Mouse (Mus musculus): ENCODE data around the gene Mtf2. TPM values are rescaled to one million over a fixed set of nuclear protein-coding genes. Genes with fewer than 3 reads are reported as not detected.
A peak's percentile ranks its signal among the peaks of the same experiment; 100 is the strongest.
"Not testable (repeated sequence)": the region's sequence is repeated elsewhere in the genome, so short reads cannot be mapped to it uniquely, and the experiment has no call there.

Mtf2 gene
- polyA plus RNA-seq (2015; fragmentation: Nextera tagmentation; extraction: Ambion mirVana): 83.8 and 132 TPM in 2 replicates

DNA sequence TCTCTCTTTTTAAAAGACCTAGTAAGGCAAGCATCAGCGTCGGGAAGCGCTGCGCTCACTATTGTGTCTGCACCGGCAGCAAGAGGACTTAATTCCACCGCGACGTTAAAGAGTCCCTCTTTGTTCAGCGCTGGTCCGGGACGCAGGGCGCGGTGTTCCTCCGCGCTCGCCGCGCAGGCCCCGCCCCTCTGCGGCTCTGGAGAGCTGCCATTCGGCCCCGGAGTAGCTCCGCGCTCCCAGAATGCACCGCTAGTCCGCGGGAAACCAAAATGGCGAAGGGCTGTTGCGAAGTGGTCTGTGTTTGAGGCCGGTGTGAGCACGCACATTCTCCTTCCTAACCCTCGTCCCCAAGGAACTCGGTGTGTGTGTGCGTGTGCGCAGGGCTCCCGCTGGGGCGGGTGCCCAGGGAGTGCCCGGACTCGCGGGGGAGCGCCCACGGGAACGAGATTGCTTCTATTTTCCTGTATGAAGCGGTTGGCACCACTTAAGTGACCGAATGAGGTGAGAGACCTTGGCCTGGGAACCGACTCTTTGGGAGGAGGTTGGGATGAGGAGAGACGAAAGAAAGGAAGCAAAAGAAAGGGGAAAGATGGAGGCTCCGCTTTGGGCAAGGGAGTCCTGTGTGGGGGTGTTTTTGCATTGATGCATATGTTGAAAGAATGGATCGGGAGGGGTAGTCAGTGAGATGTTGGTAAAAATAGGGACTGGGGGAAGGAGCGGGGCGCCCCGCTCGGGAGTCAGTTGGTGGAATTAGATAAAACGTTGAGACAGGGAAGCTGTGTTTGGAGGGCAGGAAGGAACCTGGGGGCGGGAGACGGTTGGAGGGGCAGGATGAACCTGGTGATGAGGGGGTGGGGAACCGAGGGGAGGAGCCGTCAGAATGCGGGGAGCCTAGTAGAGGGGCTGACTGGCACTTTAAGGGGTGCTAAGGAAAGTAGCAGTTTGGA lies at the start of gene Mtf2:
Gene Mtf2 (plus strand): TSS at position 210 of the 947 bp plus-strand sequence.
- H3K27me3 ChIP-seq (replicated peaks): no peaks in the 10 kb centered on the region
- under 1% methylated on average over 59 of the region's 59 CpGs for WGBS
- peak within 1 kb of the TSS; percentile 92 for H3K4me3 ChIP-seq (replicated peaks)

DNA sequence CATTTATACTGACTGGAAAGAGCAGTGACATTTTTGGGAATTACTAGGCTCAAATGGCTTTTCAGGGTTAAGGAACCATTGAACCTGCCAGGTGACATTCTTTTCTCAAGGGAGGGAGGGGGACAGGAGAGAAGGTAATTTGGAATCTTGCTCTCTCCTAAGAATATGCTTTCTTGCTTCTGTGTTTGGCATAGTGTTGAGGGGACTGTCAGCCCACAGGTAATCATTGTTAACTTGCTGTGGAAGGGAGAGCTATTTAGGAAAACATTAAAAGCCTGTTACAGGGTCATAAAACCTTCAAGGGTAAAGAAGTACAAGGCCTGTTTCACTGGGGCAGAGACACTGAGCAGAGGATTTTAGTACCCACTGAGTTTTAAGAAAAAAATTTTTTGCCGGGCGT lies 48.2 kb upstream of the Mtf2 start:
- ATAC-seq (ENCODE audit: low FRiP score): no peak
- Histone ChIP-seq H3K4me3 (replicated peaks) (no peak overlapping the region), H3K27ac (replicated peaks) (no peak overlapping the region), H3K36me3 (no peaks in the 10 kb centered on the region), H3K27me3 (replicated peaks) (no peaks in the 10 kb centered on the region), H3K9me3 (replicated peaks) (no peaks in the 10 kb centered on the region), H3K4me1 (no peaks in the 10 kb centered on the region), H3K9ac (replicated peaks) (no peak overlapping the region), H3K4me2 (no peak overlapping the region)
- 91% methylated on average over 2 of the region's 2 CpGs for WGBS

More for the DNA sequence above, at the start of gene Mtf2:
- Histone ChIP-seq H3K27ac (replicated peaks) (peak within 1 kb of the TSS; percentile 98), H3K36me3 (peaks cover 14% of the 10 kb centered on the region), H3K9me3 (replicated peaks) (no peaks in the 10 kb centered on the region), H3K9ac (replicated peaks) (peak within 1 kb of the TSS; percentile 100), H3K4me2 (peak within 1 kb of the TSS; percentile 63), H3K4me1 (peaks cover 15% of the 10 kb centered on the region)
- ATAC-seq (ENCODE audit: low FRiP score): peak; percentile 94

DNA sequence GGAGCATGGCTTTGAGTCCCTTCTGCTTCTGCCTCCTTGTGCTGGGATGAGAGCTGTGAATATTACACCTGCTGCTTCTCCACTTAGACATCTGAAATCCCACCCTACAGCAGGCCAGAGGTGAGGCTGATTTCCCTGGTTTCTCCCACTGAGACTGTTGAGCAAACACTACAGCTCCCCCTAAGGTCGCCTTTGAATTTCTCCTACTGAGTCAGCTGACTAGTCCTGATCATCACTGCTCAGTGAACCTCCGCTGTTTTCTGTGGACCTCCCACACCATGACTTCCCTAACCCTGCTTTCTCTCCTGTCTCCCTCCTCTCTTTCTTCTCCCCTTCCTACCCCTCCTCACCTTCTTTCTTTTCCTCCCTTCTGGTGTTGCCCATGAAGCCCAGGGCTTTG lies 46.1 kb upstream of the Mtf2 start:
- Histone ChIP-seq H3K4me2 (no peak overlapping the region), H3K9me3 (replicated peaks) (no peaks in the 10 kb centered on the region), H3K4me1 (no peaks in the 10 kb centered on the region), H3K9ac (replicated peaks) (no peak overlapping the region), H3K27me3 (replicated peaks) (no peaks in the 10 kb centered on the region), H3K4me3 (replicated peaks) (no peak overlapping the region), H3K27ac (replicated peaks) (no peak overlapping the region), H3K36me3 (no peaks in the 10 kb centered on the region)
- no peak for ATAC-seq (ENCODE audit: low FRiP score)
- 22% methylated on average over 2 of the region's 2 CpGs for WGBS

DNA sequence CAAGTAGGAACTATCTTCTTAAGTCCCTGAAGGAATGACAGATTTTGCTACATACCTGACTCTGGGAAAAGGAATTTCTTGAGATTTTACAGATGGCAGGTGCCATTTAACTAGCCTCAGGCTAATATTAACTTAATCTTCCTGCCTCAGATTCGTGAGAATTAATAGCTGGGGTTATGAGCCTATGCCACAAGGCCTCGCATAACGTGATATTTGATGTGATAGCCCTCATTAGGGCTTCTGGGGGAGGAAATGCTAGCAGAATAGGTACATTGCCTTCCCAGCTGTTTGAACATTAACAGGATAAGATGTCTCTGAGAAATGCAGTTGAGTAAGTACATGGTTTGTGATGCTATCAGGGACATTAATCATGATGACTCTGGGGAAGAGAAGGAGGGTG lies 44.1 kb upstream of the Mtf2 start:
- WGBS: 73% methylated on average over 3 of the region's 3 CpGs
- H3K4me3 ChIP-seq (replicated peaks): no peak overlapping the region
- no peak overlapping the region for H3K27ac ChIP-seq (replicated peaks)
- H3K9me3 ChIP-seq (replicated peaks): no peaks in the 10 kb centered on the region
- no peaks in the 10 kb centered on the region for H3K36me3 ChIP-seq
- H3K4me2 ChIP-seq: no peak overlapping the region
- no peaks in the 10 kb centered on the region for H3K4me1 ChIP-seq
- ATAC-seq (ENCODE audit: low FRiP score): no peak
- H3K27me3 ChIP-seq (replicated peaks): no peaks in the 10 kb centered on the region
- H3K9ac ChIP-seq (replicated peaks): no peak overlapping the region

DNA sequence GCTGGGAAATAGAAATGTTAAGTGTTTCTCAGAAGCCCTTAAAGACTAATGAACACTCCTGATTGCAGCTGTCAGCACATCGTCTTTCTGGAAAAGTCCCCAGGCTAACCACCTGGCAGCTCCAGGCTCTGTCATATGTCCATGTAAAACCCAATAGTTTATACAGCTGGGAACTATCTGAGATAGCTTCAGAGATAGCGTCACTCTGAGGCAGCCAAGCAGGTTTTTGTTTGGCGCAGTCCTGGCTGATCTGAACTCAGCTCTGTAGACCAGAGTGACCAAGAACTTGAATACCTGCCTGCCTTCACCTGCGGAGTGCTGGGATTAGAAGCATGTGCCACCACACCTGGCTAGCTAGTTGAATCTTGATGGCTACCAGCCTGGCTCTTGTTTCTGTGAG lies 37.2 kb upstream of the Mtf2 start:
- no peak overlapping the region for H3K4me2 ChIP-seq
- ATAC-seq (ENCODE audit: low FRiP score): no peak
- H3K4me1 ChIP-seq: no peaks in the 10 kb centered on the region
- no peak overlapping the region for H3K4me3 ChIP-seq (replicated peaks)
- 0 out of 2 replicates have a peak, but pooled peaks cover 3% of the 10 kb centered on the region for H3K27me3 ChIP-seq (replicated peaks)
- H3K9me3 ChIP-seq (replicated peaks): no peaks in the 10 kb centered on the region
- 87% methylated on average over 4 of the region's 4 CpGs for WGBS
- H3K27ac ChIP-seq (replicated peaks): no peak overlapping the region
- no peak overlapping the region for H3K9ac ChIP-seq (replicated peaks)
- H3K36me3 ChIP-seq: no peaks in the 10 kb centered on the region

DNA sequence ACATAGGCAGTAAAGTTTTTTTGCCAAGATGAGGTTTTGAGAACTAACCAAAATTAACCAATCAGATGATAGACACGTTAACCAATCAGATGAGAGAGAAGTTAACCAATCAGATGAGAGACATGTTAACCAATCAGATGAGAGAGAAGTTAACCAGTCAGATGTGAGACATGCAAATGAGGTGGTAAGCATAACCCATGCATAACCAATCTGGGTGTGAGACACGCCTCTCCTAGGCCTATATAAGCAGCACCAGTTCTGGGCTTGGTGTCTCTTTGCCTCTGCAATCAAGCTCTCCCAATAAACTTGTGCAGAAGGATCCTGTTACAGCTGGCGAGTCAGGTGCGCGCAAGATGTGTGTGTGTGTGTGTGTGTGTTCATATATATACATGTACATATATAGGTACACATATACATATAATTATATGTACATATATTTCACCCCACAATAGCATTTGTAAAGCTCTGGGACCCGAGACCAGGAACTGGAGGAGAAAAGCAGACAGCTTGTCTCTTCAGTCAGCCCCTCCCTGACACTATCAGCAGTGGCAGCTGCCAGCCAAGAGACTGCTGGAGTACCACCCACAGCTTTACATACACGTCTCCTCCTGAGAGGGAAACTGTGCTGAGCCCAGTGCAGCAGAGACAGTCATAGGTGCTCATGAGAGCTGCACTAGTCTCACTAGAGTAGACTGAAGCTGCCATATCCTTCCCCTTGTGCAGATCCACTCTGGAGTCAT lies 36.5 kb upstream of the Mtf2 start:
- H3K4me3 ChIP-seq (replicated peaks); H3K36me3 ChIP-seq; ATAC-seq (ENCODE audit: low FRiP score); H3K27me3 ChIP-seq (replicated peaks); H3K9me3 ChIP-seq (replicated peaks); H3K27ac ChIP-seq (replicated peaks); H3K4me2 ChIP-seq; H3K4me1 ChIP-seq; H3K9ac ChIP-seq (replicated peaks): not testable (repeated sequence)
- WGBS: 88% methylated on average over 7 of the region's 7 CpGs

DNA sequence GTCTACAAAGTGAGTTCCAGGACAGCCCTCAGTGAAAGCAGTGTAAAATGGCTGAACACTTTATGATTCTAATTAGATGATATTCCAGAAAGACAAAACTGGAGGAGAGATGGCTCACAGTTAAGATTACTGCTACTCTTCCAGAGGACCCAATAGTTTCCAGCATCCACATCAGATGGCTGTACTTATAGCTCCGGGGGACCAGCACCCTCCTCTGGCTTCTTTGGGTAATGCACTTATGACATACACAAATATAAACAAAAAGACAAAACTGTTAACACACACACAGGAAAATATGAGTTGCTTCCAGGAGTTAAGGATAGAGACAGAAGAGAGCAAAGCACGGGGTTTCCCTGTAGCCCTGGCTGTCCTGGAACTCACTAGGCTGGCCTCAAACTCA lies 35.5 kb upstream of the Mtf2 start:
- H3K36me3 ChIP-seq: no peaks in the 10 kb centered on the region
- H3K4me3 ChIP-seq (replicated peaks): no peak overlapping the region
- WGBS: 84% methylated on average over 2 of the region's 2 CpGs
- H3K4me1 ChIP-seq: no peaks in the 10 kb centered on the region
- H3K9ac ChIP-seq (replicated peaks): no peak overlapping the region
- 0 out of 2 replicates have a peak, but pooled peaks cover 3% of the 10 kb centered on the region for H3K27me3 ChIP-seq (replicated peaks)
- ATAC-seq (ENCODE audit: low FRiP score): no peak
- no peaks in the 10 kb centered on the region for H3K9me3 ChIP-seq (replicated peaks)
- H3K27ac ChIP-seq (replicated peaks): no peak overlapping the region
- H3K4me2 ChIP-seq: no peak overlapping the region

DNA sequence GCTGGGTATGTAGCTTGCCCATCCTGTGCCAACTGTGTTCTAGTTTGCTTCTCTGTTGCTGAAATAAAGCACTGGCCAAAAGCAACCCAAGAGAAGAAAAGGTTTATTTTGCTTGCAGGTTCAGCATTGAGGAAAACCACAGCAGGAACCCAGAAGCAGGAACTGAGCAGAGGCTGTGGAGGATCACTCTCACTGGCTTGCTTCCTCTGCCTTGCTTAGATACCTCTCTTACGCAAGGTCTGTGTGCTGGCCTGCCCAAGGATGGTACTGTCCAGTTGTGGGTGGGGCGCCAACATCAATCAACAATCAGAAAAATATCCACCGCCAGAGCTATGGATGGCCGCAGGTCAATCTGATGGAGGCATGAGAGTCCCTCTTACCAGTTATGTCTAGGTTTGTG lies 34.2 kb upstream of the Mtf2 start:
- no peak for ATAC-seq (ENCODE audit: low FRiP score)
- H3K9me3 ChIP-seq (replicated peaks): no peaks in the 10 kb centered on the region
- 96% methylated on average over 4 of the region's 4 CpGs for WGBS

DNA sequence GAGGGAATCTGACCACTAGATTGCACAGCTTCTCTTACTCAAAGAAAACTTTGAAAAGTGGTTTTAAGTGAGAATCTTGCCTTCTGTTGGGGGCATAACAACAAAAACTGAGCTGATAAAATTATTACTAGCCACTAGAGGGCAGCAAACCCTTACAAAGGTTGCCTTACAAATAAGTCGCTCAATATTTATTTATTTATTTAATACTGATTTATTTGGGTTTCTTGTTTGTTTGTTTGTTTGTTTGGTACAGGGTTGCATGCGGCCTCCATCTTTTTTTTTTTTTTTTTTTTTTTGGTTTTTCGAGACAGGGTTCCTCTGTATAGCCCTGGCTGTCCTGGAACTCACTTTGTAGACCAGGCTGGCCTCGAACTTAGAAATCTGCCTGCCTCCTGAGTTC lies 31.3 kb upstream of the Mtf2 start:
- WGBS: 33% methylated on average over 4 of the region's 4 CpGs
- ATAC-seq (ENCODE audit: low FRiP score): no peak
- H3K4me2 ChIP-seq: no peak overlapping the region
- H3K9ac ChIP-seq (replicated peaks): no peak overlapping the region
- 0 out of 2 replicates have a peak, but pooled peaks cover 3% of the 10 kb centered on the region for H3K27me3 ChIP-seq (replicated peaks)
- H3K4me1 ChIP-seq: no peaks in the 10 kb centered on the region
- no peak overlapping the region for H3K4me3 ChIP-seq (replicated peaks)
- no peak overlapping the region for H3K27ac ChIP-seq (replicated peaks)
- no peaks in the 10 kb centered on the region for H3K36me3 ChIP-seq
- H3K9me3 ChIP-seq (replicated peaks): no peaks in the 10 kb centered on the region

More for the DNA sequence above, 34.2 kb upstream of the Mtf2 start:
- no peaks in the 10 kb centered on the region for H3K36me3 ChIP-seq
- H3K9ac ChIP-seq (replicated peaks): no peak overlapping the region
- no peaks in the 10 kb centered on the region for H3K4me1 ChIP-seq
- H3K4me3 ChIP-seq (replicated peaks): no peak overlapping the region
- 0 out of 2 replicates have a peak, but pooled peaks cover 3% of the 10 kb centered on the region for H3K27me3 ChIP-seq (replicated peaks)
- H3K27ac ChIP-seq (replicated peaks): no peak overlapping the region
- H3K4me2 ChIP-seq: no peak overlapping the region

DNA sequence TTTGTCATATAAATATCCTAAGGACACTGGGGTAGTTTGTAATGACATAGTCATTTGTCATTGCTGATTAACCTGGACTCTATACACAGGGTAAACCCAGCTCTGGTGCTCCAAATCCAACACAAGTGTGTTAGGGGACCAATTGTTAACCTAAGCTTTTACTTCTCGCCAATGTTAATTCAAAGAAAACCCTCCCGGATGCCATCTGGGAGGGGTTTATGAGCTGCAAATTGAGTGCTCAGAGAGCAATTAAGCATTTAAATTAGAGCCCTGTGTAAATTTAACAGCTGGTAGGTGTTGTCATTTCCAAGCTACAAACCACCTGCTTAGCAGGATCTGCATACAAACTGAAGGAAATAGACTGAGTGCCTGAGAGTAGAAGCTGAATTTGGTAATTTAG lies 30.0 kb upstream of the Mtf2 start:
- Histone ChIP-seq H3K9ac (replicated peaks) (no peak overlapping the region), H3K4me3 (replicated peaks) (no peak overlapping the region), H3K27ac (replicated peaks) (no peak overlapping the region), H3K4me2 (no peak overlapping the region), H3K4me1 (no peaks in the 10 kb centered on the region), H3K36me3 (no peaks in the 10 kb centered on the region), H3K27me3 (replicated peaks) (0 out of 2 replicates have a peak, but pooled peaks cover 3% of the 10 kb centered on the region), H3K9me3 (replicated peaks) (no peaks in the 10 kb centered on the region)
- 4% methylated on average over 2 of the region's 2 CpGs for WGBS
- peak; percentile 73 for ATAC-seq (ENCODE audit: low FRiP score)

DNA sequence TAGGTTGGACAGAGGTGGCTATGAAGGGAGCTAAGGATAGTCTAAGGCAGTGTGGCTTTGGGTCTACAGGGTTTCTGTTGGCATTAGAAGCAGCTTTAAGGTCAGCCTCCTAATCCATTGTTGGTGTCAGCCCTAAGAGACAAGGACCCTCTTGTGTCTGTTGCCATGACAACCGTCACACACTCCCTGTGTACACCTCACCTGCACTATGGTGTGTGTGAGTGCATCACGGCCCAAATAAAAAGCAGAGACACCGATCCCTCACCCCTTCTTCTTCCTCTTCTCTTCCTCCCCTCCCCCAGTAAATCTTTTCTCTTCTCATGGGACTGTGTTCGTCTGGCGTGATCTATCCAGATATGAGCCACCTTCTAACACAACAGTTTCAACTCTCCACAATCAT lies 23.4 kb upstream of the Mtf2 start:
- Histone ChIP-seq H3K36me3 (no peaks in the 10 kb centered on the region), H3K27ac (replicated peaks) (no peak overlapping the region), H3K9ac (replicated peaks) (no peak overlapping the region), H3K27me3 (replicated peaks) (no peaks in the 10 kb centered on the region), H3K4me1 (no peaks in the 10 kb centered on the region), H3K9me3 (replicated peaks) (no peaks in the 10 kb centered on the region), H3K4me3 (replicated peaks) (no peak overlapping the region), H3K4me2 (no peak overlapping the region)
- 82% methylated on average over 5 of the region's 5 CpGs for WGBS
- ATAC-seq (ENCODE audit: low FRiP score): no peak

DNA sequence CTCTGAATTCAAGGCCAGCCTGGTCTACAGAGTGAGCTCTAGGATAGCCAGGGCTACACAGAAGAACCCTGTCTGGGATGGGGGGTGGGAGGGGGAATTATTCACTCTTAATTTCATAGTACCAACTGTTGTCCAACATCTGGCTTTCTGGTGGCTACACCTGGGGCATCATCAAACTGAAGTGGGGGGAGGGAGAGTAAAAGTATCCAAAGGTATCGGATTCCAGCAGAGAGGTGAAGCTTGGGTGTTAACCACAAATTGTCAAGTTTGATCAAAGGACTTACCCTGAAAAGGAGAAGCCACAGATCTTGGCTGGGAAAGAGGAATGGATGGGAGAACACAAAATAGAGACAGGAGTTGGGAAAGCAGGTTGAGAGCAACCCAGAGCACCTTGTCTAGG lies 21.6 kb upstream of the Mtf2 start:
- Histone ChIP-seq H3K4me2 (no peak overlapping the region), H3K9me3 (replicated peaks) (no peaks in the 10 kb centered on the region), H3K27ac (replicated peaks) (no peak overlapping the region), H3K9ac (replicated peaks) (no peak overlapping the region), H3K4me1 (no peaks in the 10 kb centered on the region), H3K27me3 (replicated peaks) (no peaks in the 10 kb centered on the region), H3K4me3 (replicated peaks) (no peak overlapping the region), H3K36me3 (no peaks in the 10 kb centered on the region)
- ATAC-seq (ENCODE audit: low FRiP score): no peak
- 81% methylated on average over 1 of the region's 1 CpGs for WGBS

Data from neural tube, embryonic 15.5 days (tissue).